Mouse (Mus musculus) cerebellum, adult 9-10 months (tissue): Measurements from ENCODE around the gene Nell1.

Experiments used
- DNase-seq: peaks from one replicate; pipeline ENCODE4 v3.0.0; 2022

Nell1 gene

GRCm38 (mm10) chr7:50053704-50054103 is 79.0 kb downstream of the Nell1 start:
- no peak for DNase-seq

GRCm38 (mm10) chr7:50094461-50094860 is 119.8 kb downstream of the Nell1 start:
- DNase-seq, result no peak

- no peak for DNase-seq
Measured at GRCm38 (mm10) chr7:50105612-50106321, 131.1 kb downstream of the Nell1 start.

GRCm38 (mm10) chr7:50107261-50107660 is 132.6 kb downstream of the Nell1 start:
- no peak for DNase-seq

- no peak for DNase-seq
Measured at GRCm38 (mm10) chr7:50118348-50118747, 143.7 kb downstream of the Nell1 start.

GRCm38 (mm10) chr7:50137706-50138105 is 163.0 kb downstream of the Nell1 start:
- DNase-seq, result no peak

- no peak for DNase-seq
Measured at GRCm38 (mm10) chr7:50149326-50149725, 174.7 kb downstream of the Nell1 start.

GRCm38 (mm10) chr7:50150838-50151237 is 176.2 kb downstream of the Nell1 start:
- DNase-seq, result no peak

GRCm38 (mm10) chr7:50153618-50154017 is 179.0 kb downstream of the Nell1 start:
- DNase-seq, result peak; percentile 1

- no peak for DNase-seq
Measured at GRCm38 (mm10) chr7:50162602-50163001, 187.9 kb downstream of the Nell1 start.

- no peak for DNase-seq
Measured at GRCm38 (mm10) chr7:50168778-50169177, 194.1 kb downstream of the Nell1 start.

GRCm38 (mm10) chr7:50186306-50186705 is 211.6 kb downstream of the Nell1 start:
- DNase-seq, result no peak

GRCm38 (mm10) chr7:50193955-50194354 is 219.3 kb downstream of the Nell1 start:
- no peak for DNase-seq

- DNase-seq, result no peak
Measured at GRCm38 (mm10) chr7:50195080-50195611, 220.5 kb downstream of the Nell1 start.

- DNase-seq, result no peak
Measured at GRCm38 (mm10) chr7:50205268-50205667, 230.6 kb downstream of the Nell1 start.

GRCm38 (mm10) chr7:50210678-50211251 is 236.1 kb downstream of the Nell1 start:
- DNase-seq, result no peak

- DNase-seq, result no peak
Measured at GRCm38 (mm10) chr7:50221849-50222248, 247.2 kb downstream of the Nell1 start.

GRCm38 (mm10) chr7:50226621-50227020 is 252.0 kb downstream of the Nell1 start:
- no peak for DNase-seq

- DNase-seq, result no peak
Measured at GRCm38 (mm10) chr7:50228273-50228672, 253.6 kb downstream of the Nell1 start.

- no peak for DNase-seq
Measured at GRCm38 (mm10) chr7:50241213-50241612, 266.5 kb downstream of the Nell1 start.

- peak; percentile 98 for DNase-seq
Measured at GRCm38 (mm10) chr7:50241634-50242273, 267.1 kb downstream of the Nell1 start.

GRCm38 (mm10) chr7:50253166-50253565 is 278.5 kb downstream of the Nell1 start:
- DNase-seq, result no peak

- DNase-seq, result no peak
Measured at GRCm38 (mm10) chr7:50260016-50260415, 285.4 kb downstream of the Nell1 start.

GRCm38 (mm10) chr7:50295508-50295907 is 320.8 kb downstream of the Nell1 start:
- no peak for DNase-seq
